Mouse (Mus musculus): ENCODE data around the gene Islr. TPM values are rescaled to one million over a fixed set of nuclear protein-coding genes. Genes with fewer than 3 reads are reported as not detected.
"Not testable (repeated sequence)": the region's sequence is repeated elsewhere in the genome, so short reads cannot be mapped to it uniquely, and the experiment has no call there.

The Islr gene
- polyA plus RNA-seq (2016; fragmentation: Nextera tagmentation; extraction: Ambion mirVana) = 4.9 and 5.9 TPM in 2 replicates

DNA sequence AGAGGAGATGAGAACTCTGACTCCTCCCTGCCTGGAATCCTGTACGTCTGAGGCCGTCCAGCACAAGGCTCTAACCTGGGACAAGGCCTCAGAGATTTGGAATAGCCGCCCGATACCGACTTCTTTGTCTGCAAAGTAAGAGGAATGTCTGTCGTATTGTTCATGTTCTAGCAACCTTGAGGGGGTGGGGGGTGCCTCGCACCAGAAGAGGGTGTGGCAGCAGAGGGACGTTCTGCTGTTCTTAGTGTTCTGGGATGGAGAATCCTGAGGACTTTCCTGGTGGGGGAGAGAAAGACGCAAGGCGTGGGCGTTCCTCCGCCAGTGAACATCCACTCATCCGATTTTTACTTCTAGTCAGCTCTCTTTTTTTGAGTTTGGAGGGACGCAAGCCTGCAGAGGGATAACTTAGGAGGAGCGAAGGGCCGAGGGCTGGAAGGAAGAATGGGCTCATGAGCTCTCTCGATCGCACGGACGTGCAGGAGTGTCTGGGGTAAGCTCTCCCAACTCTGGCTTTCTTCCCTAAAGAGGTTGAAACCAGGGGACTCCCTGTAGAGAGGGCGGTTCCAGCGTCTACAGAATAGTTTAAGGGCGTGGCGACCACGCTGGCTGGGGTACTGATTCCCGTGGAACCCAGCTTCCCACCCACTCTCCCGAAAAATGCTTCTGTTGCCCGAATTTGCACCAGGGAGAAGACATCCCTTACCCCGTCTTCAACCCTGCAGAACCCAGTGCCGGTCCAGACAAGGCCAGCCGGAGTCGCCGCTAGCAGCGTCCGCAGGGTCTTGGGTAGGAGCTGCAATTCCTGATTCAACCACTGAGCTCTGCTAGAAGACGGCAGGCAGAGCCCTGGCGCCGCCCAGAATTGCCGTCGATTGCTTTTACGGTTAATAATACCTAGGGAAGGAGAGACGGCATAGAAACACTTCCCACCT lies at the start of gene Islr, which contains the start of gene Islr2:
Islr (minus strand) TSS at position 791 of the 932 bp plus-strand sequence.
Islr2 (minus strand) TSS at position 804 of the 932 bp plus-strand sequence.
- H3K4me2 ChIP-seq = peak within 1 kb of the TSS; percentile 67
- 4% methylated on average over 42 of the region's 42 CpGs for WGBS (ENCODE audit: insufficient replicate concordance)
- no peaks in the 10 kb centered on the region for H3K9me3 ChIP-seq (replicated peaks)
- H3K36me3 ChIP-seq = no peaks in the 10 kb centered on the region
- H3K4me1 ChIP-seq = peaks cover 6% of the 10 kb centered on the region
- peak within 1 kb of the TSS; percentile 49 for H3K4me3 ChIP-seq
- H3K27ac ChIP-seq = no peak within 1 kb of the TSS
- ATAC-seq = peak; percentile 71
- H3K9ac ChIP-seq = peak within 1 kb of the TSS; percentile 40; the same call in 1 of the 2 replicates
- H3K27me3 ChIP-seq (replicated peaks) = peaks cover 88% of the 10 kb centered on the region

DNA sequence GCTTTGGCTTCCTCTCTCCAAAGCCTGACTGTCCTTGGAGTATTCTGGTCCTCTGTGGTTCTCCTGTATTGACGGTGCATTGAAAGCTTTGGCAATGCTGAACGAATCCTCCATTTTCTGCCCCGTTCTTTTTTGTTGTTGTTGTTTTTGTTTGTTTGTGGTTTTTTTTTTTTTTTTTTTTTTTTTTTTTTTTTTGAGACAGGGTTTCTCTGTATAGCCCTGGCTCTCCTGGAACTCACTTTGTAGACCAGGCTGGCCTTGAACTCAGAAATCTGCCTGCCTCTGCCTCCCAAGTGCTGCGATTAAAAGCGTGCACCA lies 49.7 kb upstream of the Islr start:
- WGBS (ENCODE audit: insufficient replicate concordance) = 57% methylated on average over 5 of the region's 5 CpGs
- H3K36me3 ChIP-seq; H3K27me3 ChIP-seq (replicated peaks); ATAC-seq; H3K9me3 ChIP-seq (replicated peaks): not testable (repeated sequence)
- H3K4me1 ChIP-seq = peaks cover 46% of the 10 kb centered on the region
- H3K4me3 ChIP-seq = peak overlapping the region; percentile 70
- H3K27ac ChIP-seq = peak overlapping the region; percentile 85
- peak overlapping the region; percentile 90 for H3K4me2 ChIP-seq
- H3K9ac ChIP-seq = peak overlapping the region; percentile 78

DNA sequence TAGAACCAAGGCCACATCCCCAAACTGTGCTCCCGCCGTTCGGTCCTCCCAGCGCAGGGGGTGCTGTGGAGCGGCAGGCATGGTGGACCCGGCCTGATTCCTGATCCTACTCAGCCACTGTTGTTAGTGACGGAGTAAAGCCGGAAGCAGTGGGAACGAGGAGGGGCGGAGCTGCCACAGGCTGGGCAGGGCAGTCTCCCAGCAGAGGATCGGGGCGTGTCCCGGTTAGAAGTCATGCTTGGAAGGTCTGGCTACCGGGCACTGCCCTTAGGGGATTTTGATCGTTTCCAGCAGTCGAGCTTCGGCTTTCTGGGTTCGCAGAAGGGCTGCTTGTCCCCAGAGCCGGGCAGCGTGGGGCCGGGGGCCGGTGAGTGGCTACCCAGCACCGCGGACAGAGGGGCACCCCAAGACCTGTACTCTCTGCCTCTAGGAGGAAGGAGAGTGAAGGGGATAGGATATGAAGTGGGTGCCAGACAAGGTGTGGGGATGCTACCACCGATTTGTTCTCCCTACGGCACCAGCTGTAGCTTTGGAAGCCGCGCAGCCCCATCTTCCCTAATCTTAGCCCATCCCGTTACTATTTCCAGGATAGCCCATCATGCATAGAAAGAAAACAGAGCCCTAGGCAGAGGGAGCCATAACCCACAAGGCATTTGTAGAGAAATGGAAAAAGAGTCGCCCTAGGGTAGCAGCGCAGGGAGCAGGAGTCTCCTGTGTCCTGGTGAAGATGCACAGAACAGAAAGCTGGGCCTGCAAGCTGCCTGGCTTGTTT lies 49.1 kb upstream of the Islr start, which contains the start of gene Stoml1:
Stoml1 (plus strand) TSS at position 132 of the 772 bp plus-strand sequence.
- no peaks in the 10 kb centered on the region for H3K9me3 ChIP-seq (replicated peaks)
- H3K4me2 ChIP-seq = peak within 1 kb of the TSS; percentile 90
- no peaks in the 10 kb centered on the region for H3K27me3 ChIP-seq (replicated peaks)
- H3K9ac ChIP-seq = peak within 1 kb of the TSS; percentile 78
- H3K27ac ChIP-seq = peak within 1 kb of the TSS; percentile 85
- H3K4me3 ChIP-seq = peak within 1 kb of the TSS; percentile 70
- 0 out of 2 replicates have a peak, but pooled peaks cover 3% of the 10 kb centered on the region for H3K36me3 ChIP-seq
- 1% methylated on average over 31 of the region's 31 CpGs for WGBS (ENCODE audit: insufficient replicate concordance)
- peak; percentile 94 for ATAC-seq
- peaks cover 51% of the 10 kb centered on the region for H3K4me1 ChIP-seq

DNA sequence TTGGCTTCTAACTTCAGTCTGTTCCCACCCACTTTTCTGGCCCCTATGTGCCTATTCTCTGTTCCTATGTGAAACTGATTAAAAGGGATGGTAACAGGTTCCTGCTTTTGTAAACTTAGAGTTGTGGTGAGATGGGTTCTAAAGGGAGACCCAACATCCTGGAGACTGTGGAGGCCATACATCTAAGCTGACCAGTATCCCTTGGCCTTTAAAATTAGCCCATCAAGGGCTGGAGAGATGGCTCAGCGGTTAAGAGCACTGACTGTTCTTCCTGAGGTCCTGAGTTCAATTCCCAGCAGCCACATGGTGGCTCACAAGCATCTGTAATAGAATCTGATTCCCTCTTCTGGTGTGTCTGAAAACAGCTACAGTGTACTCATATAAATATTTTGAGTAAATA lies 46.6 kb upstream of the Islr start:
- H3K36me3 ChIP-seq = peaks cover 12% of the 10 kb centered on the region
- WGBS (ENCODE audit: insufficient replicate concordance) = 77% methylated on average over 1 of the region's 1 CpGs
- not testable (repeated sequence) for H3K9ac ChIP-seq; H3K9me3 ChIP-seq (replicated peaks); ATAC-seq; H3K4me3 ChIP-seq; H3K4me2 ChIP-seq; H3K27me3 ChIP-seq (replicated peaks)
- H3K27ac ChIP-seq = peak overlapping the region; percentile 96
- peaks cover 64% of the 10 kb centered on the region for H3K4me1 ChIP-seq

DNA sequence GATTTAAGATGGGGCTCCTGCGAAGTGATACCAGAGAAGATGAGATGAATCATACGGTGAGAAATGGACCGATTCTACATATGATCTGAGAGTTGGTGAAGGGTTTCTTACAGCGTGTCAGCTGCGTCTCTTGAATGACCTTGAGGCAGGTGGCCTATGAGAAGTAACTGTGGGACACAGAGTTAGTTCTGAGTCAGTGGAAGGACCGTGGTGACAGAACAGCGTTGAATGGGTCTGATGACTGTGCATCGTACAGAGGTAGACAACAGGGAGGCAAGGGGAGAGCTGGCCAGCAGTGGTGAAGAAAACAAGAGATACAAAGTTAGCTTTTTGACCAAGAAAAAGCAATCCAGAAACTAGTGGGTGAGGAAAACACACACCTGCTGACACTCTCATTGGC lies 46.2 kb upstream of the Islr start:
- H3K4me2 ChIP-seq = peak overlapping the region; percentile 94
- peaks cover 61% of the 10 kb centered on the region for H3K4me1 ChIP-seq
- peaks cover 13% of the 10 kb centered on the region for H3K36me3 ChIP-seq
- H3K4me3 ChIP-seq = peak overlapping the region; percentile 83
- peak overlapping the region; percentile 96 for H3K27ac ChIP-seq
- no peaks in the 10 kb centered on the region for H3K9me3 ChIP-seq (replicated peaks)
- H3K9ac ChIP-seq = peak overlapping the region; percentile 91
- no peak for ATAC-seq
- 81% methylated on average over 8 of the region's 8 CpGs for WGBS (ENCODE audit: insufficient replicate concordance)
- no peaks in the 10 kb centered on the region for H3K27me3 ChIP-seq (replicated peaks)

DNA sequence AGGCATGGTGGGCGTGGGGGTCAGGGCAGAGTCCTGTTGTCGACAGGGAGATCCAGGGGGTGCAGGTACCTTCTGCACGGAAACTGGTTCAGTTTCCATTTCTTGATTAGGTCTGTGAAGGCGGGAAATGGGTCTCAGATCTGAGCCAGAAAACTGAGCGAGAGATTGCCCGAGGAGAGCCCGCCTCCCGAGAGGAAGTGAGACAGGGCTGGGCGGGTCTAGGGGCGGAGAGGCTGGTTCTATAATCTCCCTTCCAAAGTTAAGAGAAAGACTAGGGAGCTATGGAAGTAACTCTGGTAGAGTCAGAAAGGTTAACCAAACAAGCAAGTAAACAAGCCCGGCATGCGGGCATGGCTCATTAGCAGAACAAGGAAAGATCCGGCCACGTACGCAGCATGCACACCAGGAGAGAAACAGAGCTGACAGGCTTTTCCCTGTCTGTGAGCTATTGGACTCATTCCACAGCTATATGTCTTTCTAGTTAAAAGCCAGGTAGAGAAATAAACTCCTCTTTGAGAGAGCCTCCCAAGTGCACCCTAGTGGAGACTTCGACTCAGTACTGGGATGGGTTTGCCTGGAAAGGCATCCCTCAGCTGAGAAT lies 45.6 kb upstream of the Islr start, which contains the start of gene Pml:
Pml (minus strand) TSS at position 195 of the 601 bp plus-strand sequence.
- no peaks in the 10 kb centered on the region for H3K27me3 ChIP-seq (replicated peaks)
- peak within 1 kb of the TSS; percentile 96 for H3K27ac ChIP-seq
- H3K9ac ChIP-seq = peak within 1 kb of the TSS; percentile 91
- ATAC-seq = peak; percentile 74
- peak within 1 kb of the TSS; percentile 83 for H3K4me3 ChIP-seq
- H3K9me3 ChIP-seq (replicated peaks) = no peaks in the 10 kb centered on the region
- peaks cover 62% of the 10 kb centered on the region for H3K4me1 ChIP-seq
- peak within 1 kb of the TSS; percentile 94 for H3K4me2 ChIP-seq
- peaks cover 19% of the 10 kb centered on the region for H3K36me3 ChIP-seq
- 2% methylated on average over 16 of the region's 16 CpGs for WGBS (ENCODE audit: insufficient replicate concordance)

DNA sequence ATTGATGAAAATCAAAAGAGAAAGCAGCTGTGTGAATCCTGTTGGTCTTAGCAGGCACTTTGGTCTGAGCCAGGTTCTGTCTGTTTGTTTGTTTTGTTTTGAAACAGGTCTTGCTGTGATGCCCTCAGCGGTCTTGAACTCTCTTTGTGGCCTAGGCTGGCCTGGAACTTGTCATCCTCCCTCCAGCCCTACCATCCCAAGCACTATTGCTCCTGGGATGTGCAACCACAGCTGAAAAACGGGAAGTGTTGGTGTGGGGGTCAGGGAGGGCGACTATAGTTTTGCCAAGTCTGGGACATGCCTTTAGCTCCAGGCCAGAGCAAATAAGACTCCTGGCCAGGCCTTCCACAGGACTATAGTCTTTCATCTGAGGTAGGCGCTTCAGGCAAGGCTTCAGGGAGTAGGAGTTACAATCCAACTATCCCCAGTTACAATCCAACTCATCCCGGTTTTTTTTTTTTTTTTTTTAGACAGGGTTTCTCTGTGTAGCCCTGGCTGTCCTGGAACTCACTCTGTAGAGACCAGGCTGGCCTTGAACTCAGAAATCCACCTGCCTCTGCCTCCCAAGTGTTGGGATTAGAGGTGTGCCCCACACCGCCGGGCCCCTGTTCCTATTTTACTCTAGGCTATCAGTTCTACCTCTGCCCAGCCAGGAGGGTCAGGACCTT lies 44.8 kb upstream of the Islr start:
- no peak for ATAC-seq
- Histone ChIP-seq H3K36me3 (peaks cover 27% of the 10 kb centered on the region), H3K4me1 (peaks cover 68% of the 10 kb centered on the region), H3K9me3 (replicated peaks) (no peaks in the 10 kb centered on the region), H3K27me3 (replicated peaks) (no peaks in the 10 kb centered on the region), H3K4me2 (peak overlapping the region; percentile 94), H3K9ac (peak overlapping the region; percentile 91), H3K4me3 (peak overlapping the region; percentile 83), H3K27ac (peak overlapping the region; percentile 96)
- 11% methylated on average over 7 of the region's 7 CpGs for WGBS (ENCODE audit: insufficient replicate concordance)

DNA sequence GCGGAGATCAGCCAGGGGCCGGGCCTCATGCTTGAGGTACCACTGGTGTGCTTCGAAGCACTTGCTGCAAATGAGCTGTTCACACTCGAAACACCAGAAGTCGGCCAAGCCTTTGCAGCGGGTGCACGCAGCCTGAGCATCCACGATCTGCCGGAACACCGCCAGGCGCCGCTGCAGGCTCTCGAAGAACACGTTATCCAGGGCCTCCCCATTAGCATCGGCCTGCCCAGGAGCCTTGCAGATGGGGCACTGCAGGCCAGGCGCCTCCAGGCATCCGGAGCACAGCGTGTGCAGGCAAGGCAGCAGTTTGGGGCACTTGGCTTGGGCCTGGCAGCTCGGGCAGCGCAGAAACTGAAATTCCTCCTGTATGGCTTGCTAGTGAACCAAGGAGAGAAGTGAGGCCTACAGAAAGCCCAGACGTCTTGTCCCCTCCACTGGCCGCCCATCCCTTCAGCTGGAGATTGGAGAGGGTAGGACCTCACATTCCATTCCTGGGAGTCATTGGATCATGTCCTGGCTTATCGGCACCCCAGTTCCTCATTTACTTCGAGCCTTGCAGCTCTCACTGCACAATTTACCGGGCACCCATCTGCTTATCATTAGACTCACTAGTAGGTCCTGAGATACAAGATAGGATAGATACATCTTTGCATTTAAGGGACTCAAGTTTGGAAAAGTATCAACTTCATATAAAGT lies 43.1 kb upstream of the Islr start:
- H3K36me3 ChIP-seq = peaks cover 44% of the 10 kb centered on the region
- 3% methylated on average over 25 of the region's 25 CpGs for WGBS (ENCODE audit: insufficient replicate concordance)

DNA sequence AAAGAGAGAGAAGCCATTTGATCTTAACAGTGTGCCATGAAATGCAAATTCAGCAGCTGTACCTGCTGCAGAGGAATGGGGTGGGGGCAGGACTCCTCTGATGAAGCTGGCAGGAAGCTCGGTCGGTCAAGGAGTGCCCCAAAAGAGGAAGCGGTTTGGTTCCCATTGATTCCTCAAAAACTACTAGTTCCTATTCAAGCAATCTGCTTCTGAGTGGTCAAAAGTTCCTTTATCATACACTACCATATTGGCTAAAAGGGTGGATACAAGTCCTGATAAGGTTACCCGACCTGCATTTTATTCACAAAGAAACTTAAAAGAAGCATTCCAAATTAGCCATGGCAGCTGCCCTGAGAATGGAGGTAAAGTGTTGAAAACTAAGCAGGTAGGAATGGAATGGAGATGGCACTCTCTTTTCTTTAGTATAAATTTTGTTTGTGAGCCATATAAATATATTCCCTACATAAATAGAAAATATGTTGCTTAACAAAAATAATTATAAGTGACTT lies 42.0 kb upstream of the Islr start:
- Histone ChIP-seq H3K36me3 (peaks cover 53% of the 10 kb centered on the region), H3K9ac (peak overlapping the region; percentile 91), H3K4me2 (peak overlapping the region; percentile 94), H3K9me3 (replicated peaks) (no peaks in the 10 kb centered on the region), H3K4me3 (peak overlapping the region; percentile 83), H3K27me3 (replicated peaks) (no peaks in the 10 kb centered on the region), H3K27ac (peak overlapping the region; percentile 96), H3K4me1 (peaks cover 84% of the 10 kb centered on the region)
- ATAC-seq = peak; percentile 58
- WGBS (ENCODE audit: insufficient replicate concordance) = 10% methylated on average over 4 of the region's 4 CpGs

More for the DNA sequence above, 43.1 kb upstream of the Islr start:
- H3K27ac ChIP-seq = peak overlapping the region; percentile 96
- H3K9me3 ChIP-seq (replicated peaks) = no peaks in the 10 kb centered on the region
- no peaks in the 10 kb centered on the region for H3K27me3 ChIP-seq (replicated peaks)
- peak overlapping the region; percentile 91 for H3K9ac ChIP-seq
- H3K4me2 ChIP-seq = peak overlapping the region; percentile 94
- peak overlapping the region; percentile 83 for H3K4me3 ChIP-seq
- ATAC-seq = peak; percentile 84
- H3K4me1 ChIP-seq = peaks cover 74% of the 10 kb centered on the region

DNA sequence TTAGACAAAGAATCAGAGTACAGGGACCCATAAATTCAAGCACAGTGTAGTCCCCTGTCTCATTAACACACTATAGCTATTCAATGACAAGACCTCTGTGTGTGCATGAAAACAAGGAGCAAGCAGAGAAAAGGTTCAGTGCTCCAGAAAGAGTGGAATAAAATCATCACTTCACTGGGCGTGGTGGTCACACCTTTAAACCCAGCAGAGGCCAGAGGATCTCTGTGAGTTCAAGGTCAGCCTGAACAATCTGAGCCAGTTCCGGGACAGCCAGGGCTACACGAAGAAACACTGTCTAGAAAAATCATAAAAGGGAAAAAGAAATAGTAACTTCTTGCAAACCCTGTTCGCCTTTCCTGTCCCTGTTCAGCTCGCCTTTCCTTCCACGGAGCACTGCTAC lies 39.6 kb upstream of the Islr start:
- no peak overlapping the region for H3K9ac ChIP-seq
- peak overlapping the region; percentile 66; the same call in 1 of the 2 replicates for H3K4me2 ChIP-seq
- H3K9me3 ChIP-seq (replicated peaks) = no peaks in the 10 kb centered on the region
- ATAC-seq = no peak
- H3K4me3 ChIP-seq = no peak overlapping the region
- peaks cover 73% of the 10 kb centered on the region for H3K4me1 ChIP-seq
- H3K36me3 ChIP-seq = peaks cover 73% of the 10 kb centered on the region
- 78% methylated on average over 6 of the region's 6 CpGs for WGBS (ENCODE audit: insufficient replicate concordance)
- H3K27ac ChIP-seq = peak overlapping the region; percentile 55; the same call in 1 of the 2 replicates
- no peaks in the 10 kb centered on the region for H3K27me3 ChIP-seq (replicated peaks)

Measured in liver, embryonic 12.5 days (tissue).